Mouse (Mus musculus) megakaryocyte, embryonic 14.5 days (primary cell): Measurements from ENCODE around the gene Tnrc6b.

Experiments
- FLI1 ChIP-seq: IDR thresholded peaks from 2 replicates; pipeline ENCODE4 v1.6.1; 2012; ENCODE audit warnings: low read length, inconsistent platforms, mixed read lengths
- GATA1 ChIP-seq: IDR thresholded peaks from 3 replicates; pipeline ENCODE4 v1.6.1; 2012; ENCODE audit warnings: mixed read lengths, low read length, inconsistent platforms, borderline replicate concordance

DNA sequence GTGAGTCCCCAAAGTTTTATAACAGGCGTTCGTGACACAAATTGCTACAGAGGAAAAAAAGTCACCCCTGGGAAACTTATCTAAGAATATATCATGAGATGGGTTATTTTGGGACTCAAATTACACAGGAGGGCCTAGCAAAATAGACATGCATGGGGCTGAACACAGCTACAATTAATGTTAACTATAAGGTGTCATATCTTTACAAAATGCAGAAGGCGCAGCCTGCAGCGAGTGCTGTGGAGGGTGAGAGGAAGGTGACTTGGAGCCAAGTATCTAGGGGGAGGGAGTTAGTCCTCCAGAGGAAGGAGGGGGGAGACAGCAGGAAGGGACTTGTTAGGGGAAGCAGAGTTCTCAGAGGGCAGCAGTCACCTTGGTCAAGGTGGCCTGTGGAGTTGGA lies 46.7 kb upstream of the Tnrc6b start:
- TF ChIP-seq GATA1 (no peak), FLI1 (no peak)
